Mouse (Mus musculus) megakaryocyte, embryonic 14.5 days (primary cell): ENCODE data around the gene Sik3.

Source experiments
- FLI1 ChIP-seq: IDR thresholded peaks from 2 replicates; pipeline ENCODE4 v1.6.1; 2012; ENCODE audit warnings: low read length, inconsistent platforms, mixed read lengths
- GATA1 ChIP-seq: IDR thresholded peaks from 3 replicates; pipeline ENCODE4 v1.6.1; 2012; ENCODE audit warnings: mixed read lengths, low read length, inconsistent platforms, borderline replicate concordance

DNA sequence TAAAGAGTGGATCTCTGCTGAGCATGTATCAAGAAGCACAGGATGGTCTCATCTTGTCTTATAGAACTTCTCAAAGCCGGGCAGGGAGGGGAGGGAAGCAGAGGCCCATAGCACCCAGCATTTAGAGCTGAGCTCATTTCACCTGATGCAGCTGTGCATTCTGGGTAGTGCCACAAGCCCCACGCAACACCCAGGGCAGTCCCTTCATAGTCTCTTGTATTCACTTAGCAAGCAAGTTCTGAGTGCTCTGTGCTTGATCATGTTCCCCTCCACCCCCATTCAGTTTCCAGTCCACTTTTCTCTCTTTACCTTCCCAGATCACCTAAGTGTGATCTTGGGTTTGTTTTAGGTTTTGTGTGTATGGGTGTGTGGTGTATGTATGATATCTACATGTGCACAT lies 159.6 kb downstream of the Sik3 start:
- TF ChIP-seq GATA1 = no peak
- TF ChIP-seq FLI1 = no peak
